Mouse (Mus musculus) embryonic fibroblast, embryonic 13.5 days (primary cell): ENCODE results near the gene Tas2r139. TPM values are rescaled to one million over a fixed set of nuclear protein-coding genes. Genes with fewer than 3 reads are reported as not detected.
"Not testable (repeated sequence)": the region's sequence is repeated elsewhere in the genome, so short reads cannot be mapped to it uniquely, and the experiment has no call there.

Source experiments
- H3K27ac ChIP-seq: 2 replicates; pipeline ENCODE4 v1.5.1; 2012; ENCODE audit warnings: low read length, control low read depth, inconsistent platforms; ENCODE audit not compliant: insufficient read depth
- H3K4me1 ChIP-seq: 2 replicates; pipeline ENCODE4 v1.6.1; 2011; ENCODE audit warnings: low read length; ENCODE audit not compliant: control insufficient read depth, insufficient read depth
- H3K4me3 ChIP-seq: 2 replicates; pipeline ENCODE4 v1.5.1; 2011; ENCODE audit warnings: mild to moderate bottlenecking, control low read depth, low read length; ENCODE audit not compliant: insufficient read depth
- CTCF ChIP-seq: IDR thresholded peaks from 2 replicates; pipeline ENCODE4 v1.5.1; 2011; ENCODE audit warnings: mild to moderate bottlenecking, control low read depth, low read length, moderate library complexity, borderline replicate concordance; ENCODE audit not compliant: insufficient read depth
- POLR2A ChIP-seq: IDR thresholded peaks from 2 replicates; pipeline ENCODE4 v1.6.1; 2011; ENCODE audit warnings: low read depth, mild to moderate bottlenecking, control low read depth, low read length, moderate library complexity
- polyA plus RNA-seq: library from polyadenylated mRNA; stranded (reverse); fragments of >200 nt; gene quantifications from 2 replicates; pipeline ENCODE4 v1.2.4, GENCODE M21; 2011; ENCODE audit warnings: low read depth; ENCODE audit not compliant: missing spikeins, insufficient read length

The Tas2r139 gene
- not detected in 2 replicates for polyA plus RNA-seq

GRCm38 (mm10) chr6:42140636-42141035, at the start of gene Tas2r139:
Gene Tas2r139, plus strand, starts transcription at chr6:42140936.
- H3K4me1 ChIP-seq, result no peaks in the 10 kb centered on the region
- TF ChIP-seq CTCF (no peak), POLR2A (no peak)
- H3K27ac ChIP-seq, result no peak within 1 kb of the TSS

DNA sequence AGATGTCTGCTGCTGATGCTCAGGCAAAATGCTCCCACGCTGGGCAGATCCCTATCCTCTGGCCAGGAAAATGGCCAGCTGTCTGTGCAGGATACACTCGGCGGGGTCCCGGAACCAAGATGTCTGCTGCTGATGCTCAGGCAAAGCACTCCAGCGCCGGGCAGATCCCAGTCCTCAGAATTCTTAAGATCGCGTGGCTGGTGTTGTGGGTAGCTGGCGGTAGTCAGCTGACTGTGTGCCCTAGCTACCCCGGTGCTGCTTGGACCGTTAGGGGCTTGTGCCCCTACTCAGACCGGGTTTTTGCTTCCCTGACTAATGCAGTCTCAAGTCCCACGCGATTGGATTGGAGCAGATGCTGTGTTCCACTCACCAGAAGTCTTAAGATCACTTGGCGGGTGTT, 10.4 kb downstream of the Tas2r139 start:
- not testable (repeated sequence) for H3K4me1 ChIP-seq, H3K27ac ChIP-seq, H3K4me3 ChIP-seq

More at GRCm38 (mm10) chr6:42140636-42141035, at the start of gene Tas2r139:
- H3K4me3 ChIP-seq, result no peak within 1 kb of the TSS

GRCm38 (mm10) chr6:42182462-42182861, 41.7 kb downstream of the Tas2r139 start:
- no peak for TF ChIP-seq CTCF
- TF ChIP-seq POLR2A, result no peak
- no peak overlapping the region for H3K27ac ChIP-seq
- H3K4me3 ChIP-seq, result no peak overlapping the region
- no peaks in the 10 kb centered on the region for H3K4me1 ChIP-seq

DNA sequence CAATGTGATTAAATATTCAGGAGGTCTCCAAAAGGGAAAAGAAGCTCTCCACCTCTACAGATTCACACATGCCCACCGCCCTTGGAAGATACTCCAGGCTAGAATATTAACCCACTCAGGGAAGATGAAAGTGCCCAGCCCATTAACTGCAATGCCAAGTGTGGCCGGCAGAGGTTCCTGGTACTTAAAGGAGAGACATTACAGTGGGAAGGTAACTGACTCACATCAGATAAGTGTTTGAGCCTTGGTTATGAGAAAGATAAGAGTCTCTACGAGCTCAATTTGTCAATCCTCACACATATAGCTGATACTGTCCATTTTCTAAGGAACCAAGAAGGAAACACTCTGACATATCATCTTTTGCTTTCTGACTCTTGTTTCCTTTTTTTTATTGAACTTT, 45.5 kb downstream of the Tas2r139 start:
- TF ChIP-seq POLR2A, result no peak
- TF ChIP-seq CTCF, result no peak
- H3K4me3 ChIP-seq, result no peak overlapping the region
- H3K4me1 ChIP-seq, result no peaks in the 10 kb centered on the region
- H3K27ac ChIP-seq, result no peak overlapping the region

Other genes starting within 250 kb of the Tas2r139 start
- gene Sval1, start 189.3 kb upstream of the Tas2r139 start, polyA plus RNA-seq, result not detected in 2 replicates
- gene Sval3, start 172.8 kb upstream of the Tas2r139 start, polyA plus RNA-seq, result not detected in 2 replicates
- not detected in 2 replicates for gene Sva, start 102.5 kb upstream of the Tas2r139 start, polyA plus RNA-seq
- not detected in 2 replicates for gene Tas2r144, start 74.4 kb downstream of the Tas2r139 start, polyA plus RNA-seq
- 6.2 and 8.6 TPM in 2 replicates for gene Gstk1, start 105.0 kb downstream of the Tas2r139 start, polyA plus RNA-seq
- gene Tmem139, start 121.0 kb downstream of the Tas2r139 start, polyA plus RNA-seq, result not detected in 2 replicates
- 16.5 and 24.9 TPM in 2 replicates for gene Casp2, start 124.0 kb downstream of the Tas2r139 start, polyA plus RNA-seq
- gene Clcn1, start 145.7 kb downstream of the Tas2r139 start, polyA plus RNA-seq, result 0.38 TPM in 1 of 2 replicates, not detected in the other
- gene Fam131b, start 183.7 kb downstream of the Tas2r139 start, polyA plus RNA-seq, result 5.7 and 6.7 TPM in 2 replicates
- 250 and 305 TPM in 2 replicates for gene Zyx, start 208.7 kb downstream of the Tas2r139 start, polyA plus RNA-seq
- 2.1 and 5.2 TPM in 2 replicates for gene Epha1, start 232.3 kb downstream of the Tas2r139 start, polyA plus RNA-seq